Mouse (Mus musculus) layer of hippocampus, adult 8-10 months (tissue): ENCODE measurements at regions not wholly inside any gene's neighbourhood (a gene's known extent, or its start where the extent isn't known, plus 50 kb on each side); places are given as distances from the start of the nearest gene placed in this dataset.

Experiments
- DNase-seq, 2 experiments: peaks; one replicate each; pipeline ENCODE4 v3.0.0; 2022; ENCODE audit warnings: low spot score in 2 of 2

DNA sequence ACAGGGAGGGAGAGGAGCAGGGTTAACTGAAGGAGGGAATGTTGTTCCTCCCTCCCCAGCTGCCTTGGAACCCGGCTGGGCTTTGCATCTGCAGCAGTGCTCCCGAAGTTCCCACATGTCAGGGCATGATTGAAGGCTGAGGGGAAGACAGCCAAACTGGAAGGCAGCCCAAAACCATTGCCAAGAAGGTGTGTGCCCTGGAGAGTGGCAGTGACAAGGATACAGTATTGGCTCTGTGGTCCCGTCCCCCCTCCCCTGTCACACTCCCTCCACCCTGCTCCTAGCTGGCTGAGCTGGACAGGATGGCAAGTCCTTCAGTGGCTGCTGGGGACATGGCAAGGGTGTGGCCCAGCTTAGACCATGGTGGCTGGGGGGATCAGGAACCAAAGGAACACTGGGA lies 79.1 kb downstream of the Cyp26b1 start:
- no peak for DNase-seq

DNA sequence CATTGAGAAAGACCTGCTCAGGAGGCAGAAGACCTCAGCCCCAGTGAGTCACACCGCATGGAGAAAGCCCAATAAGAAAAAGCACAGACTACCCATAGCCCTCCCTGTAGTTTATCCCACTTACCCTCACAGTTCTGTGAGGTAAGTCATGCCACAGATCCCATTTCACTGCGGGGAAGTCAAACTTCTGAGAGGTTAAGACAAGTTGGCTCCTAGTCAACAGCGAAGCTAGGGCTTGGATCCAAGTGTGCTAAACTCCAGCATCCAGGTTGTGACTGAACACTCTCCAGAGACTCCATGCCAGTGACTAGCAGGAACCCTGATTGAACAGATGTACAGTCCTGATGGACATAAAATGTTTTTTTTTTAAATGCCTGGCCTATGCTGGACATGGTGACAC lies 85.1 kb downstream of the Cyp26b1 start:
- DNase-seq, result no peak

DNA sequence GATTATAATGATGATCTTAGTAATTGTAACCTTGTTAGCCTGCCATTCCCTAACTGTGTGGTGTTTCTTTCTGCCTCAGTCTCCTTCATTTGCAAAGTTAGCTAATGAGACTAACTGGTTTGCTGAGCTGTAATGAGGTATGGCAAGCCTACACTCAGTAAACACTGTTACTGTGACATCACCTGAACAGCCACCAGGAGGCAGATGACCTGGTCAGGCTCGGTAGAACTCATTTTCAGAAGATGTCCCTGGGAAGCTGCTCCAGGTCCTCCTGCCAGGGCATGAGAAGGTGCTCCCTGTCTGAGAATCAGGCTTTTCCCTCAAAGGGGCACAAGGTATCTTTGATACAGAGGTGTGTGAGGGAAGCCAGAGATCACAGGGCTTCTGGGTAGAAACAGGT lies 87.0 kb downstream of the Cyp26b1 start:
- DNase-seq, result no peak

DNA sequence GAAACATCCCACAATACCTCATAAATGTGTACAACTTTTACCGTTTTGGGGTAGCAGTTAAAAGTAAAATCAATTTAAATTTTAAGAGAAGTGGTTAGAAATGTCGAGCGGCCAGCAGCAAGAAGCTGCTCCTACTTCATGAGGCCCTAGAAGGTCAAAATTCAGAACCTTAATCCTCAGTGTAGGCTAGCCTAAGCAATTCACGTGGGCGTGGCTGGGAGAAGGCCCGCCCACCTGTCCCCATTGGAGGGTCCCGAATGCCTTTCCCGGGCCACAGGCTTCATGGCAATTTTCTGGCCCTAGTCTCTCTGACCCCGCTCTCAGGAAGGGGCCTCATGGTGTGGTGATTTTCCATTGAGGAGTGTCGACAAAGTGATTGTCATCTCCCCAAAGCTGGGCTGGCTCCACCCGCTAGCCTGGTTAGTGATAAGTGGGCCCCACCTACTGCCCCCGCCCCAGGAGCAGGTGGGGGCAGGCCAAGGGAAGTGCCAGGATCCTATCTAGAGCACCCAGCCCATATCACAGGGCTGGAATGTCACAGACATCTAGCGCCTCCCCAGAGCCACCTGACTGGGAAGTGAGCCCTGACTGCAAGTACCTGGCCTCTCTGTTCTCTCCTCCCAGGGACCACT lies 93.3 kb downstream of the Cyp26b1 start:
- DNase-seq, result no peak

DNA sequence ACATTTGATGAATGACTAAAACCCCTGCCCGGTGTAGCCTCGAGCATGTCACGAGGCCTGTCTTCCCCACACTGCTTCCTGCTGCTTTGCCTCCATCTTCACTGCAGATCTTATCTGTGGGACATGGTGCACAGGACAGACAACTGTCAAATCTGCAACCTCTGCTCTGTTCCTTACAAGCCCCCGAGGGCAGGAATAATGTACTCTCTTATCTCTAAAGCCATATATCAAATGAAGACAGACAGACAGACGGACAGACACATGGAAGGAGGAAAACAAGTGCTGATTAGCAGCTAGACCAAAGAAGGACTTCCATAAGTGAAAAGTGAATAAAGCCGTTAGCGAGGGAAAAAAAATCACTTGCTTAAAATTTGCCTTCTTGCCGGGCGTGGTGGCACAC lies 95.6 kb downstream of the Cyp26b1 start:
- DNase-seq, result no peak

DNA sequence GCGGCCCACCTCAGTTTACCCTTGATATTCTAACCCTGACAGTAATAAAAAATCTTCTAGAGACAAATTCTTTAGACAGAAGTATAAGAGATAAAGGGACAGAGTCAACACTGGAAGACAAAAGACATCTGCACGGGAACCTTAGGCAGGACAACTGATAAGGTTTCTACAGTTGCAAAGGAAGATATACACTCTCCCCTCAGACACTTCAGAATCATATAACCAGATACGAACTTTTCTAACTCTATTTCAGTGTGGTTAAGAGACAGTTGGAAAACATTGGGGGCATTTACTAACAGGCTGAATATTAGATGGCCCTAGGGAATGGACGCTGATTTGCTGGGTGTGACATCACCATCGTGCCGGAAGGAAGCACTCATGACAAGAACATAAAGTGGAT lies 100.0 kb downstream of the Cyp26b1 start:
- no peak for DNase-seq

DNA sequence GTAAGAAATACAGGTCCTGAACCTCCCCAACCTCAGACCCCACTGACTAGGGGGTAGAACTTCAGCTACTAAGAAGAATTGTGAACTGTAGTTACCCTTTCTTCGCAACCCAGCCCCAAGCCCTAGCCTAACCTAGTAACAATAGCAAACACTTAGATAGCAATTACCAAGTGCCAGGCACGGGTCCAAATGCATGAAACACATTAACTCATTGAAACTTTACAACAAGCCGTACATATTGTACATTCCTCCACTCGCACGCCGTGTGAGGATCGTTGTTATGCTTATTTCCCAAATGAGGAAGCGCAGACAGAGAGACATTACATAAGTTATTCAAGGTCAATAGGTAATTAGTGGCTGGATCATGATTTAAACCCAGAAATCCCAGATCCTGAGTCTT lies 100.5 kb downstream of the Cyp26b1 start:
- no peak for DNase-seq

DNA sequence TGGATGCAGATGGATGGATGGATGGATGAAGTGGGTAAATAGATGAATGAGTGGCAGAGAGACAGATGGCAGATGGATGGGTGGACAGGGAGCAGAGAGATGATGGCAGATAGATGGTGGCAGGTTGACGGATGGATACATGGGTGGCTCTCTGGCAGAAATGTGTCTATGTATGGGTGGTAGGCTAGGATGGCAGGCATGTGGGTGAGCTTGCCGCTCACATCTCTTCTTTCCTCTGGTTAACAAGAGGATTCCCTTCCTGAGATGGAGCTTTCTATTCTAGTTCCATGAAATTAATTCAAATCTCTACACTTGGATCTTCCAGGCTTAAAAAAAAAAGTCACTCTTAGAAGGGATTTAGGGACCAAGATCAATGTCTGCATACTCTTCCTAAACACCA lies 101.1 kb downstream of the Cyp26b1 start:
- DNase-seq, result no peak

DNA sequence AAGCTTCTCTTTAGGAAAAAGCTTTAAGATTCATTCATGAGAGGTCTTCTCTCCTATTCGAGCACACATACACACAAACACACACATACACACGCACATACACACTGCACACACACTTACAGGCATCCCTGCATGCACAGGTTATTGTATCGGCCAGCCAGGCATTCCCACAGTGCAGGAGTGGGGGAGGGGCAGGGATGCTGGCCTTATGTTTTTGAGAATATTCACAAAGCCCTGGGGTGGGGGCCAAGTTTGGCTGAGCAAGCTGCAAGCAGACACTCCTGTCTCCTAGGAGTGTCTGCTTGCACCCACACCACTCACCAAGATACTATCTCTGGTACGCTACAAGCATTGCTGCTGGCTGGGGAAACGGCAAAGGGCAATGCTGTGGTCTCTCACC lies 102.6 kb downstream of the Cyp26b1 start:
- no peak for DNase-seq

DNA sequence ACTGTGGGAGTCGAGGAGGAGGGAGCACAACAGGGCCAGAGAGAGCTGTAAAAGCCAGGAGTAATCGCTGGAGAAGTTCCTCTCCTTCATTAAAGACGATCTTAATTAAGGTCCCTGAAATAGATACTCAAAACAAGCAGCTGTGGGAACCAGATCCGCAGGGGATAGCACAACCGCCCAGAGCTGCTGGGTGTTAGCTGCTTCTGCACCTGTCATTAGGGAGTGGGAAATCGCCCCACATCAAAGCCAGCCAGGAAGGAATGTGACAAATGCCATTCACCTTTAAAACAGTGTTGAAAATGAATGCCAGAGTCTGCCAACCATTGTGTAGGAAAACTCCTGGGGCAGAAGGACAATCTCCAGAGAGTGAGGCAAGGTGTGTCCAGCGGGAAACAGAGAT lies 112.5 kb downstream of the Cyp26b1 start:
- DNase-seq, result no peak

DNA sequence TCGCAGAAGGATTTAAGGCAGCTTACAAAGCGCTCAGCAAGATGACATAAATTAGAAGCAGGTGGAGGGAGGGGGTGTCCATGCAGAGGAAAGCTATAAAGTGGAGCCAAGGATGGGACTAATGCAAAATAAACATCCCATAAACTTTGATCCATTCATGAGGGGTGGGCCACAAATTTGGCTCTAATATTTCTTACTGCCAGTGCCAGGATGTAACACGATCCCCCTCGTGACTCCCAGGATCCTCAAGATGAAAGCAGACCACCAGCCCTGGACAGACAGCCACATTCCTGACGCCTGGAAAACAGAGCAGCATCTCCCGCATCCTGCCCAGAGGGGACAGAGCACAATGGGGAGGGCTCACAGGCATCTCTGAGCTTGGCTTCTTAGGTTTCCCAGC lies 116.6 kb downstream of the Cyp26b1 start:
- no peak for DNase-seq

DNA sequence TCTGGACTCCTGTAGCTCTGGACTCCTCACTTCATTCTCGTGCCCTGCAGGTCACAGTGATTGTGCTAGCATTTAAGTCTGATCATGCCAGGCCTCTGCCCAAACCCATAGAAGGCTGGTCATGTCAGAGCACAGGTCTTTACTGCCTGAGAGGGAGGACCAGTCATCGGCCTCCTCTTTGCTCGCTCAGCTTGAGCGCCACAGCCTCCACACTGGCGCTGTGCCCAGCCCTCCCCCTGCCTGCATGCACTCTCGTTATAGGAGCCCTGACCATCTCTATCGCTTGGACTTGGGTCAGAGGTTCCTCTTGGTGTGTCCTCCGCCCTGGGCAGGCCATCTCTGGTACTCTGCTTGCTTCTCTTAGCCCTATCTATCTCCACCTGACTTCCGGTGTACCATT lies 117.2 kb downstream of the Cyp26b1 start:
- no peak for DNase-seq

DNA sequence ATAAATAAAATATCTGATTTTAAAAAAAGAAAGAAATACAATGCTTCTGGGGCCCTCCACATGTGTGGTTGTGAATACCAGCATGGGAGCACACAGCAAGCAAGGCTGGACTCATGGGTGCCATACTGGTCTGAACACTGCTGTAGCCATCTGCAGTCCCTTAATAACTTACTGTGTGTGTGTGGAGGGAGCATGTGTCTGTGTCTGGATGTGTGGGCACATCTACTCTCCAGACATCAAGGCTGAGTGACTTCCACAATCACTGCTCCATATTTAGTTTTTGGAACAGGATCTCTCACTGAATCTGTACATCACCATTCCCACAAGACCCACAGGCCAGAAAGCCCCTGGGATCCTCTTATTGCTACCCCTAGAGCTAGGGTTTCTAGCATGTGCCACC lies 118.9 kb downstream of the Cyp26b1 start:
- no peak for DNase-seq

DNA sequence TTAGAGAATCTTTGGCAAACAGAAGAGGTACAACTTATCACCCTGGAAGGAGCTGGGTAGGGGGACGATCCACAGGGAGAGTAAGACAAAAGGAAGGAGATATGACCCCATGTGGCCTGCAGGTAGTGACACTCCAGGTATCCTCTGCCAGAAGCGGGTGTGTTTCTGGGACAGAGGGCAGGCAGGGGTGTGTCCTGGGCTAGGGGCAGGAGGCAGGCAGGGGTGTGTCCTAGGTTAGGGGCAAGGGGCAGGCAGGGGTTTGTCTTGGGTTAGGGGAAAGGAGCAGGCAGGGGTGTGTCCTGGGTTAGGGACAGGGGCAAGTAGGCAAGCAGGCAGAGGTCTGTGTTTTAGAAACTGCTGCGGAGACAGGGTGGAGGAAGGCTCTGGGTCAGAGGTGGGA lies 120.5 kb downstream of the Cyp26b1 start:
- no peak for DNase-seq

DNA sequence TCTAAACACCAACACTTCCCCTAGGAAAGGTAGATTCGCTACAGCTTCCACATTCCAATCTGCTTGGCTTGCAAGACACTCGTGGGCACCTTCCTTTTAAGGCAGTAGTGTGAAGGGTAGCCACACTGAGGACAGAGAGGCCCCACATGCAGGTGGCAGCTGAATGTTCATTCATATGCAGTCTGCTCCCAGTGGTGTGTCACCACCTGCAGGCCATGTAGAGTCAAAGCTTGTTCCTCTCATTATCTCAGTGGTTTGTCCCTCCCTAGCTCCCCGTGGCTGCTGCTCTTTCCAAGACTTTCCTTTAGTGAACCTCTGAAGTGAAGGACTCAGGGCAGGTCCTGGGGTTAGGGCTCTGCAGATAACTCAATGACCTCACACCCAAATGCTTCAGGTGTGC lies 121.4 kb downstream of the Cyp26b1 start:
- DNase-seq, result no peak

DNA sequence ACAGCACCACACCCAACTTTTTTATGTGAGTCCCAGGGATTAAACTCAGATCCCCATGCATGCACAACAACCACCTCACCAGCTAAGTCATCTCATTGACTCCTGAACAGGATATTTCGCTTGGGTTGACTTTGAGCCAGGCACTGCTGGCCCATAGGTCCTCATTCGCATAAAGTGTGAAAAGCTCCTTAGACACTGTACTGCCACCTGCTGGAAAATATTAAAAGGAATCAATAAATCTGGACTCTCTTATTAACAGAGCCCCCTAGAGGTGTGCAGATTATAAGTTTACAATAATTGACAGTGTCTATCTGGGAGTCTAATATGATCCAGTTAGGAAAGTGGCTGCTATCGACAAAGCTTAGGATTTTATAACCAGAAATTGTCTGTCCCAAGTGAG lies 126.4 kb downstream of the Cyp26b1 start:
- no peak for DNase-seq

DNA sequence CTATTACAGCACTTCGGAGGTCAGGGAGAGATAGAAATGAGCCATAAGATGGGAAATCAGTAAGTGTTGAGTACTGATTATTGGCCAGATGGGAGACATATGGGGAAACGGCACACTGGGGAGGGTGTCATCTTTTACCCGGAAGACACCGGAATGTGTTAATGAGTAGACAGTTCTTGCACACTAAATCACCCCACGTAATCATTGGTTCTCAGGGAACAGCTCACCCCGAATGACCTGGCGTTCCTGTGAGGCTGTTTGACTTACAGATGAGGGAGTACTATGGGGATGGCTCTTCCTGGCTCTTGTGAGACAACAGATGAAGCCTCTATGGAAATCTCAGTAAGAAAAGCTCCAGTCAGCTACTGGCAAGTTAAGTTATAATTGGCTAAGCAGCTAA lies 127.5 kb downstream of the Cyp26b1 start:
- peak; percentile 55 to 66 for DNase-seq

DNA sequence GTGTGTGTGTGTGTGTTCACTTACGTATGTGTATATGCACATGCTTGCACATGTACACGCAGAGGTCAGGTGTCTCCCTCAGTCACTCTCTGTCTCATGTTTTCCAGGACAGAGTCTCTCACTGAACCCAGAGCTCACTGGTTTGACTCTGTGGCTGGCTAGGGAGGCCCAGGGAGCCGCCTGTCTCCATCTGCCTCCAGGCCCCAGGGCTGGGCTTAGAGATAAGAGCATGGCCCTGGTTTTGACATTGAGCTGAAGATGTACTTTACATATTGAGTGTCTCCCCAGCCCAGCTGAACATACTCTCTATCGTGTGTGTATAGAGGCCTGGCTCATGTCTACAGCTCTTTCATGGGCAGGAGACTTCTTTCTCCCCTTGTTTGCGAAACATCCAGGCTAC lies 128.1 kb downstream of the Cyp26b1 start:
- DNase-seq, result no peak

DNA sequence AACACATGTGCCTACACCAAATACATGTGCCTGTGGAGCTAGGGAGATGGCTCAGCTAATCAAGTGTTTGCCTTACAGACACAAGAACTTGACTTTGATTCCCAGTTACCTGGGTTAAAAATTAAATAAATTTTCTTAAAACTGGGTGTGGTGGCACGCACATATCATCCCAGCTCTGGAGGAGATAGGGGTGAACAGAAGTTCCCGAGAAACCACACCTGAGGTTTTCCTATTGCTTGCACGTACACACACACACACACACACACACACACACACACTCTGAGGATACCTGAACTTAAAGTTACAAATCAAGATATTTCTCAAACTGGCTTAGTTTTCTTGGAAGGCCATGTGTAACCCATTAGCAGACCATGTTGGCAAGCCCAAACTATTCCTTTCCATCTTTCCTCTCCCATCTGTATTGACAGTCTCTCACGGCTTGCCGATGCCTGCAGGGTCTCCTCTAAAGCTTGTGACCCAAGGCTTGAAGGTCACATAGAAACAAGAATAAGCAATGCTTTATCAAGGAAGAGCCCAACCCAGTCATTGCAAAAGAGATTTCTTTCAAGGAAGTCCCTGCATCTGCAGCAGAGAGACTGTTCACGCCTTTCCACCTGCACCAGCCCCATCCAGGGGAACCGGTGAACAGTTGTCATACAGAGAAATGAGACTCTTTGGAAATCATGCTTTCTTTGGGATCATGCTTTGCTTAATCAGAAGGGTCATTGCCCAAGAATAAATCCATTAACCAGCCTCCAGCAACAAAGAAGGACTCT lies 129.9 kb downstream of the Cyp26b1 start:
- DNase-seq, result no peak

DNA sequence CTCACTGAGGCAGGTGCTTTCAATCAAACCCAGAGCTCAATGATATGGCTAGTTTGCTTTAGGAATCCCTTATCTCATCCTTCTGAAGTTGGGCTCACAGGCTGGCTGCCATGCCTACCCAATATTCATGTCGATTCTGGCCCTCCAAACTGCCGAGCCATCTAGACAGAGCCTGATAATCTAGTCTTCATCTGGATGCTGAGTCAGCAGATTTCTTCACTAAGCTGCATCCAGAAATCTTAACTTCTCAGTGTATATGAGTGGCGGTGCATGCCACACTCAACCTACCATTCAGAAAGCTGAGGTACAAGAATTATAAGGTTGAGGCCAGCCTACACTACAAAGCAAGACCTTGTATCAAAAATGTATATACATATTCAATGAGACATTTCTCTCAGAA lies 136.9 kb downstream of the Cyp26b1 start:
- no peak for DNase-seq

DNA sequence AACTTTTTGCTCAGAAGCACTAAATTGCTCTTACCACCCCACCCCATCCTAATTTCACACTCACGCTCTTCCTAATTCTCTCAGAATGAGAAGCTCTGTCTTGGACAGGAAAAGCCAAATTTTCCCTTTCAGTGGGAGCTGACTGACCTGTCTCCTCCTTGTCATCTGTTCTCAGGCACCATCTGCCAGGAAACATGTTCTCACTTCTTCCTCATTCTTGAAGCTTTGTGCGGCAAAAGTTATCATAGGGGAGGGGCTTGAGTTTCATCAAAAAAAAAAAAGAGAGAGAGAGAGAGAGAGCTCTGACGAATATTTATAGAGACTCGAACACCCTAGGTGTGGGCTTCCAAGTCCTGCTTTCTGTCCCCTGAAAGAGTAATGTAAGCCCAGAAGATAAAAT lies 148.6 kb downstream of the Cyp26b1 start:
- no peak for DNase-seq

DNA sequence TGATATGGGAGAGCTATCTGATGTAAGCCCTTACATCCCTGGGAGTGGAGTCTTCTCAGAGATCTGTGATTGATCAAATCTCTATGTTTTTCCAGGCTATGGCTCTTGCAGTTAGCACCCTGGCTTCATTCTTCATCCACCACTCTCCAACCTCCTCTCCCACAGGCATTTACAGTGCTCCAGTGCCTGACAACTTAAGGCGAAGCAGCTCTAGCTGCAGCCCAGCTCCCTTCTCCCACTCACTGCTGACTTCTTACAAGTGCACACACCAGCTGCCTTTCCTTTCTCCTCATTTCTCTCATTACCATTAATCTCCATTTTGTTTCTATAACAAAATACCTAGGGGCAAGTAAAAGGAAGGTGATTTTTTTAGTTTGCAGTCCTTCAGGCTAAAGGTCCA lies 151.0 kb downstream of the Cyp26b1 start:
- DNase-seq, result no peak

DNA sequence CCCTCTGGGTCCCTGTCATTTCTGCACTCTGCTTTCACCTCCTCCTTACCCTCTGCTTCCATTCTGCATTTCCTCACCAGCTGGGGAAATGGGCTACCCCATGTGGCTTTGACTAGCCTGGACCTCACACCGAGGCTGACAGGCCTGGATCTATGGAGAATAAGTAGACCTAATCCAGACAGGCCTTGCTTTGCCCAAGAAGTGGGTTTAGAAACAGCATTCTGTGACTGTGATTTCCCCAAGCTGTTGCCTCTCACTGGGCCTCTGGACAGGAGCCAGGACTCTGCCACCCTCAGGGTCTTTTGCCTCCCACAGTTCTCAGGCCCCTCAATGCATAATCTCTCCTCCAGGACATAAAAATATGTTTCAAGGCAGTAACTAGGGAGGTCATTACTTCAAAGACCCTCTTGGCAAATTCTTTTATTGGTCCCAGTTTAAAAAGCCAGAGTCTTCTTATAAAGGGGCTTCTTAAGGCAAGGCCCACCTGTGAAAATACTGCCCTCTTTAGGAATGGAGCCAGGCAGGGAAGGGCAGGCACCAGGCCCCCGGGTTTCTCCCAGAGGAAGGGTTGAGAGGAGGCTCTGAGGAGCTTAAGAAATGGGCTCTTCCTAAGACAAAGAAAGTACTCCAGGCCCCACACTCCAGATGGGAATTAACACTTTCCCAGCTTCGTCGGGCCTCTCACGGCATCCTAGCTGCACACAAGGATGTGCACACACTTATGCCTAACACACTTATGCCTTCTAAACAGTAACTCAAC lies 151.8 kb downstream of the Cyp26b1 start:
- no peak for DNase-seq
